Mouse (Mus musculus): Measurements from ENCODE around the gene BC049715. TPM values are rescaled to one million over a fixed set of nuclear protein-coding genes. Genes with fewer than 3 reads are reported as not detected.
"Not testable (repeated sequence)": the region's sequence is repeated elsewhere in the genome, so short reads cannot be mapped to it uniquely, and the experiment has no call there.

The BC049715 gene
- total RNA-seq, 2 experiments from 2014 or later = 2.3 to 2.8 TPM

DNA sequence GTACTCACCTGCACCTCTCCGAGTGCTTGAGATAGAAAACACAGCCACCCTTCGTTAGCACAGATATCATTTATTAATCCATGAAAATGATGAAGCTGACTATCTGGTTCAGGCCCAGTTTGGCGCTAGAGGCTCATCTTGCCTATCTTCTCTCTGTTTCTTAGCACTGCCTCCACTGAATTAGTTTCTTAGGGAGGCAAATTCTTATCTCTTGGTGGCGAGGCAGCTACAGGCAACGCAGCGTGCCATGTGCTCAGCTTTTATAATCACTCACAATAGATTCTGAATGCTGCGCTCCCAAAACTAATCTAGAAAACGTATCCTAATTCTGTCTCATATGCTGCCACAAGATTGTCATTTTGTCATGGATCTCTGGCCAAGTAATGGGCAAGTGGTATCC, 21.0 kb downstream of the BC049715 start:
- DNase-seq (ENCODE audit: low spot score in 2 of 2) = no peak

DNA sequence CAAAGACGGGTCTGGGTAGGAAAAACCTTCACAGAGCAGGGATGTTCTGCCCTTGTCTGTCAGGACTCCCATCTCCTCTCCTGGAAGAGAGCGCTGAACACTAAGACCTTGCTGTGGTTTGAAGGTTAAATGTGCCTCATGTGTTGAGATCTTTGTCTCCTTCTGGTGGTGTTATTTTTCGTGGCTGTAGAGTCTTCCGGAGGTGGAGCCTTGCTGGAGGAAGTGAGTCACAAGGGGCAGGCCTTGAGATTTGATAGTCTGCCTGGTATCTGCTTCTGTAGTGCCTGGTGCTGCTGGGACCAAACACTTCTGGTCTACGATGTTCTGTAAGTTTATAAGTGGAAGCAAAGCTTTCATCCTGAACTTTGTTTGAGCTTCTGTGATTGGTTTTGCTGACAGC, 21.5 kb downstream of the BC049715 start:
- DNase-seq (ENCODE audit: low spot score in 2 of 2) = no peak

DNA sequence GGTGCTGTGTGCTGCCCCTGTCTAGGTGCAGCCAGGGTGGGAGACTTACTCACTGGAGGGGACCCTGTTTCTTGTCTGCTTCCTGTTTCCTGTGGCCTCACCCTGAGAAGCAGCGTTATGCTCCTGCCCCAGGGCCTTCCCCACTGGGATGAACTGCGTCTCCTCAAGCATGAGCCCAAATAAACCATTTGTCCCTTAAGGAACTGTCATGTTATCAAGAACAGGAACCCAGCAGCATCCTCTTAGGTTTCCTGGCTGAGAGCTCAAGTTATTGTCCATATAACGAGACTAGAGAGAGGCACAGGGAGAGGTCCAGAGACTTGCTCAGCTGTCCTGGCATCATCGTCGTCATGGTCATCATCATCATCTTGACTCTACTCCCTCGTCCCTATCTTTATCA, 22.8 kb downstream of the BC049715 start:
- no peak for DNase-seq (ENCODE audit: low spot score in 2 of 2)

DNA sequence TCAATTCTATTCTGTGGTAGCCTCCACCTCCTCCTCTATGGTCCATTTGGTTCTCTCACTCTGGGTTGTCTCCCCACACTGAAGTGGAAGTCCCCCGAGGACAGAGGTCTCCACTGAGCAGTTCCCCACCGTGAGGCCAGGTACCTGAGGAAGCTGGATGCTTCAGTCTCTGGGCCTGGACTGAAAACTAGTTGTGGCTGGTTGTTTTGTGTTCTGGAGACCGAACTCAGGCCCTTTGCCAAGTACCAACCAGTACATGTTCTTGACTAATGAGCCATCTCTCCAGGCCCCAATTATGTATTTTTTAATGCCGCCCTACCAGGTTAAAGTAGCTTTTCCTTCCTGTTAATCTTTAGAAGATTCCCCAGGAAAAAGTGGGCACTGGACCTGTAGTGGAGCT, 24.9 kb downstream of the BC049715 start:
- DNase-seq (ENCODE audit: low spot score in 2 of 2) = no peak

DNA sequence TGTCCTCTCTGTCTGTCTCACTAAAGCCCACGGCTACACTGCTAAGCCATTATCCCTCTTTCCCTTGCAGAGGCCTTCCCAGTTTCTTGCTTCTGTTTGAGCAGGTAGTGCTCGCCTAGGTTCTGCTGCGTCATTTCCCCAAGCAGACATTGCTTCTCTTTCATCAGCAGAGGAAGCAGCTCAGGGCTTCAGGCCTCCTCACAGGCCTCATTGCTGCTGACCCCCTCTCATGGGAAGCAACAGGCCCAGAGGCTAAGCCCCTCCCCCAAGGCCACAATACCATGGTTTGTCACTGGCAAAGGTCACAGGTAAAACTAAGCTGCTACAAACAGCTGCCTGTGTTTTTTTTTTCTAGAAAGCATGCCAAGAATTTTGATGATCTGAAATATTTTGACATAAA, 25.3 kb downstream of the BC049715 start:
- DNase-seq (ENCODE audit: low spot score in 2 of 2) = no peak

DNA sequence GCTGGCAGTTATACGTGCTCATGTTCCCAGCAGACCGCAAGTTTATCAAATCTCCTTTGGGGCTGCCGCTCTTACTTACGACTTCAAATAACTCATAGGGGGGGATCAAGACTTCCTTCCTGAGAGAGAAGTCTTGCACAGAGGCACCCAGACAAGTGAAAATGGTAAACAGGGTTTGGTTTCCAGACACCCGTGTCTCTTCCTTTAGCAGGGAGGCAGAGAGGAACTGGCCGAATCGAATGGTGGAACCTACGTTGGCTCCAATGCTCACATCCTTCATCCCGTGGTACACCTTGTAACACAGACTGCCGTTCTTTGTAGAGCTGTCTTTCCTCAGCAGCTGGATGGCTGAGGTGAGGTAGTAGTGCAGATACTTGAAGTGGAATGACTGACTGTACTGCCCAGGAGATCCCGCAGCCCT, 26.9 kb downstream of the BC049715 start:
- no peak for DNase-seq (ENCODE audit: low spot score in 2 of 2)

DNA sequence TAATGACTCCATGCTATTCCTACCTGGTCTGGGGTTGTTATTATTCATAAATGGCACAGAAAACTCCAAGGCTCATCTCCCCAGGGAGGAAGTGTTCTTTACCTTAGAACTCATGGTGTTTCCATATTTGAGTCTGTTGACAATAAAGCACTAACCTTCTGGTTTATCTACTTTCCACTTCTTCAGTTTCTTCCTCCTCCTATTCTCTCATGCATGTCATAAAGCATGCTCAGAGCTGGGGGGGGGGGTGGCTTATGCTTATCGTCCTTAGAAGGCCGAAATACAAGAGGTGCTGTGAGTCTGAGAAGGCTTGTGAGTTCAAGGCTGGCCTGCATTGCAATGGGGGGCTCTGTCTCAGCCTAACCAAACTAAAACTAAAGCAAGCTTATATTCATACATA, 27.8 kb downstream of the BC049715 start:
- DNase-seq (ENCODE audit: low spot score in 2 of 2) = no peak

DNA sequence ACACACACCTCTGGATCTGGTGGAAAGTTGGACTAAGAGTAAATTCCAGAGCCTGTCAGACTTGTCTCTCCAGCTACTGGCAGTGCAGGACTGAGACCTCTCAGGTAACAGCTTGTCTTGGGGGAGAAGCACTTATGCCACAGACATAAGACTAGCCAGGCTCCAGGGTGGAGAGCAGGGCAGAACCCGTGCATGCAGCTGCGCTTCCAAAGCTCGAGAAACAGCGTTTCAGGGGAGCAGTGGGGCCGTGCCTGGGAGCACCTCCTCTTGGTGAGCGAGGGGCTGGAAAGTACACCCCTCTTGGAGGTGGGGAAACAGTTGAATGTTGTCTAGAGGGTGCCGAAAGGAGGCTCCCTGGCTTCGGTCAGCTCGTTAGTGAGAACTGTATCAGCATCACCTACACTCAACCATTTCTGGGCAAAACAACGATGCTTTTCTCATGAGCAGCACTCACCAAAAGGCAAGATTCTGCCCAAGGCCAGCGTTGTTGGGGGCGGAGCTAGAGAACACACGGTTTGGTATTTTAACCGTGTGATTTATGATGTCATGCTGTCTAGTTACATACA, 28.7 kb downstream of the BC049715 start:
- DNase-seq (ENCODE audit: low spot score in 2 of 2) = no peak

DNA sequence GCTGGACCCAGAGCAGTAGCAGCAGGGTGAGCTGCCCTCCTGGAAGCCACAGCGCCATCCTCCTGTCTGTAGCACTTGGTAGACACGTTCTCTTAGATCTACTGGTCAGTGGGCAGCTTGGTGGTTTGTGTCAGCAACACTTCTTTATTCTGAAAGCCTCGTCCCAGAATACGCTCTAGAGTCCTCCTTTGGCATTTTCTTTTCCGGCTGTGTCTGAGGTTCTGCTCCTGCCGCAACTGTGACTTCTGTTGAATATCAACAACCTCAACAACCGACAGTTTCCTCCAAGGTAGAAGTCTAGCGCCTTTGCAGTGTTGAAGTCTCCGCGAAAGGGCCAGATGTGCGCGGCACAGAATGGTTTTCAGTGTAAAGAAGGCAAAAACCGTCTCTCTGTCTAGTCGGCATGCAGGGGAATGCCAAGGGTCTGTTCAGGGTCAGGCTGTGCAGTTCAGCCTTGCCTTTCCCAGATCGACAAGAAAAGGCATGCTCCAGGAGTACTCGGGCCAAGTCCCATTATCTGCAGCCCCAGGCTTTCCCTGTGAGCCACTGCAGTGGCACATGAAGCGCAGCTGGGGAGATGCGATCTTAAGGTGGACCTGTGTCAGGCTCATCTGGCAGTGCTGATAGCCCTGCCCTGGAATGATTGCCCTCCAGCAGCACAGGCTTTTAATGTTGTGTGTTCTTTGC, 29.9 kb downstream of the BC049715 start, which contains the start of gene Art4:
Art4 (minus strand) TSS at position 548 of the 687 bp plus-strand sequence.
- DNase-seq (ENCODE audit: low spot score in 2 of 2) = no peak

DNA sequence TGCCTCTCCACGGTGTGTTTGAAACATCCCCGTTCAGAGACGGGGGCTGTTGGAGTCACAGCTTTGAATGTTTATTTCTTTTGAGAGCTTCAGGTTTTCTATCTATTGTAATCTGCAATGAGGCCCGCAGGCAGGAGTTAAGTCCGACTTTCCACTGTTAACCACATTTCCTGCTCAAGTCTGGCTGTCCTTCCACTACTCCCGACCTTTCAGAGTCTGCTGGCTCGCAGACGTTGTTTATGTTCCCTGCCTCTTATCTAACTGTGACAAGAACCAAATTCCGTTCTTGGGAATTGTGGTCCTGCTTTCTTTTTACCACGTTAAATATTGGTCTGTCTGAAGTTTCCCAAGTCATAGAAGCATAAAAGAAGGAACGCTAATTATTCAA, 30.4 kb downstream of the BC049715 start:
- no peak for DNase-seq (ENCODE audit: low spot score in 2 of 2)

DNA sequence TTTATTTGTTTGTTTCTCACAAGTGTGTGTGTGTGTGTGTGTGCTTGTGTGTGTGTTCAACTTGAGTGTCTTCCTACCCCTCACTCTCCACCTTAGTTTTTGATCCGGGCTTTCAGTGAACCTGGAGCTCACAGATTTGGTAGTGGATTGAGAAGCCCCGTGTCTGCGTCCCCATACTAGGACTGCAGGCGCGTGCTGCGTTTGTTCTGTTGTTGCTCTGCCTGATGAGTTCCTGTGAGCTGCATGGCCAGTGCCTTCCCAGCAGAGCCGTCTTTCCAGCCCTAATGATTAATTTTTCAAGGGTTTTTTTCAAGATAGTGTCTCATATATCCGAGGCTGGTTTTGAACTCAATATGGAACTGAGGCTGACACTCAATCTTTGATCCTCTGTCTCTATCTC, 31.0 kb downstream of the BC049715 start:
- DNase-seq (ENCODE audit: low spot score in 2 of 2) = no peak

DNA sequence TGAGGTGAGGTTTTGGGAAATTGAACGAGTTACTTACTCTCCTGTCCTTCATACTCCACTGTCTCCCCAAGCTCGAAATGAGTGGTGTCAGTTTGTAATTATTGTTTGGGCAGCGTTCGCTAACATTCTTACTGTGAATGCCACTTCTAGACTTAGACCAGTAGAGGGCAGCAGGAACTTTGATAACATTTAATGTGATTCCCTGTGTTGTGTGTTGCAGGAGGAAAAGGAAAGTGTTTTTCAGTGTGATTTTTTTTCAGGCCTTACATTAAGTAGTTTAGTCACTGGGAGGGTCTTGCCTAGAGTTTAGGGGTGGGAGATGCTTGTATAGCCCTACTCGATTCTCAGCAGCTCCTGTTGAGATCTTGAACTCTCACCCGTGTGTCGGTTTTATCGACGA, 33.6 kb downstream of the BC049715 start:
- DNase-seq (ENCODE audit: low spot score in 2 of 2) = peak in 1 of 2 experiments; percentile 24

DNA sequence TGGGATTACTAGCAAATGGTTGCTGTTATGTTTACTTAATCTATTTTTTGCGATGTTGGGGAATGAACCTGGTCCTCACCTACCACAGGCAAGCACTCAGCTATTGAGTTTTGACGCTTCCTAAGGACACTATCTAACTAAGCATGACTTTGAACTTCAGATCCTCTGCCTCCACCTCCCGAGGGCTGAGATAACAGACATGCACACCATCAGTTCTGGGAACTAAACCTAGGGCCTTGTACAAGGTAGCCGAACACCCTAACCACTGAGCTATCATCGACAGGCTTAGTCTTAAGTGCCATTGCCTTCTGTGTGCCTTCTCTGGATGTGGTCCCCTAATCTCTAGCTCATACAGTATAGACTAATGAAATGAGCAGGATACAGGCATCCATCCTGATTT, 37.9 kb downstream of the BC049715 start:
- no peak for DNase-seq (ENCODE audit: low spot score in 2 of 2)

DNA sequence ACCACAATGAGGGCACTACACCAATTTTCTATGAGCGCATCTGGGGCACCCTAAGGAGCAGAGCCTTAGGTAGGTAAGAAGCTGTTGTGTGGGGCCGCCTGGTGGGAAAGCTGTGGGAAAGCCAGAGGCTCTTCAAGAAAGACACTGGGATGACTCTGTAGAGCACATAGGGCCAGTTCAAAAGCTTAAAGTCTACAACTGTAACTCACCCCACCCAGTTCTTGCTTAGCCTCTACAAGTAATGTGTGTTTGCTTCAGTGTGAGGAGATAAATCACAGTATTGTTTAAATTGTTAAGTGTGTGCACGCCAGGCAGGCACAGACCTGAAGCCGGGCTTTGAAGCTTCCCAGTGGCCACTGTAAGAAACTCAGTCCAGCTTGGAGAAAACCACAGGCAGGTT, 38.7 kb downstream of the BC049715 start:
- no peak for DNase-seq (ENCODE audit: low spot score in 2 of 2)

DNA sequence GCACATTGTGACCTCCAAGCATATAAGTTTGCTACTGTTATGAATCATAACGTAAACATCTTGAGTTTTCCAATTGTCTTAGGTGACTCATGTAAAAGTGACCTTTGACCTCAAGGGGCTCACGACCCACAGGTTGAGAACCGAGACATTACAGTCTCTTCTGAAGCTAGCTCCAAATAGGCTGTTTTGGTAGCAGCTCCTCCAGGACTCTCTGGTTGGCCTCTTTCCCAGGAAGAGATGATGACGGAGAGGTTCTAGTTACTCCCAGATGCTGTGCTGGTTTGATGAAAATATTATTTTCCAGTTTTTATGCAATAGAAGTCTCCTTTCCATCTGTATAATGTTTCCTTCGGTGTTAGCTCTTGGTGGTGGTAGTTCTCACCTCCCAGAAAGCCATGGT, 41.5 kb downstream of the BC049715 start:
- no peak for DNase-seq (ENCODE audit: low spot score in 2 of 2)

DNA sequence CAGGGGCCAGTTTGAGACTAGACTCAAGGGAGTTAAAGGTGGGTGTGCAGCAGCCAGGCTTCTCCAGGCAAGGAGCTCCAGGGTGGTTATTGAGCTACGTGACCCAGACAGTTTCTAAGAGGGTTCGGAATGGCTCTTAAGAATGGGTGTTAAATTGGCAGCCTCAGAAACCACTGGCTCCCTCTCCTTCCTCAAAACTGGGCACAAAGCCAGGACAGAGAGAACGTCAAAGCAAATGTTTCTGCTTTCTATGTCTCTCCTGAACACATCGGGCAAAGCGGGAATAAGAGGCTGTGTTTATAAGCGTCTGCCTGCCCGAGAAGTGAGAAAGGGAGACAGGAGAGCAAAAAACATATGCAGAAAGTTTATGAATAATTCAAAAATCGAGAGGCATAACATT, 47.2 kb downstream of the BC049715 start:
- DNase-seq (ENCODE audit: low spot score in 2 of 2) = peak; percentile 30 to 38

DNA sequence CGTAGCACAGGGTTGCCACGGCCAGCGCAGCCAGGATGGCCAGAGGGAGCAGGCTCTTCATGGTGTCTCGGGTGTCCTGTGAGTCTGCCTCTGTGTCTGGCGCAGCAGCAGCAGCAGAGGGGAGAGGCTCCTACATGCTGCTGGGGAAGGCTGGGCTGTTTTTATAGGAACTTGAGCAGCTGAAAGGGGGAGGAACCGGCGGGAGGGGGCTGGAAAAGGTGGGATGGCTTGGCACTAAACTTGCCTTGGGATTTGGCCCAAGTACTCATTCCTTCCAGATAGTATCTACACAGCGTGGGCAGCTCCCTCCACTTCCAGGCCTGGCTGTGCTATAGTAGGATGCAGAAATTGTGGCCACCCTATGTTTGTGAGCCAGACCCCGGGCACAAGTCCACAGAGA, 48.2 kb downstream of the BC049715 start, which contains the start of gene Mgp:
Mgp (minus strand) TSS at position 154 of the 400 bp plus-strand sequence.
- peak; percentile 63 to 72 for DNase-seq (ENCODE audit: low spot score in 2 of 2)

DNA sequence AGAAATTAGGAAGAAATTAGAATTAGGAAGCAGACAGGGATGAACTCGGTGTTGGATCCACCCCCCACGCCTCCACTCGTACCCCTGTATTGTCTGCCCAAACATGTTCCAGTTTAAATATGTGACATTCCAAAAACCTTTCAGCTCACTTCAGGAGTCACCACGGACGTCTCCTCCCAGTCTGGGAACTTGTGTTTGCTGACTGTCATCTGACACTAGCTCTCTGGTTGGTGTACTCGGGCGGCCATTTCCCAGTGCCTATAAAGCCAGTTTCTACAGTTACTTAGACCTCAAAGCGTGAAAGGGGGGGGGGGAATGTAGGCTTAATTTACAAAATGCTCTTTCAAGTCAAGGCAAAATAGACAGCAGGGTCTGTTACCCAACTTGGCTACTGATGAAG, 54.3 kb downstream of the BC049715 start:
- DNase-seq (ENCODE audit: low spot score in 2 of 2) = no peak

DNA sequence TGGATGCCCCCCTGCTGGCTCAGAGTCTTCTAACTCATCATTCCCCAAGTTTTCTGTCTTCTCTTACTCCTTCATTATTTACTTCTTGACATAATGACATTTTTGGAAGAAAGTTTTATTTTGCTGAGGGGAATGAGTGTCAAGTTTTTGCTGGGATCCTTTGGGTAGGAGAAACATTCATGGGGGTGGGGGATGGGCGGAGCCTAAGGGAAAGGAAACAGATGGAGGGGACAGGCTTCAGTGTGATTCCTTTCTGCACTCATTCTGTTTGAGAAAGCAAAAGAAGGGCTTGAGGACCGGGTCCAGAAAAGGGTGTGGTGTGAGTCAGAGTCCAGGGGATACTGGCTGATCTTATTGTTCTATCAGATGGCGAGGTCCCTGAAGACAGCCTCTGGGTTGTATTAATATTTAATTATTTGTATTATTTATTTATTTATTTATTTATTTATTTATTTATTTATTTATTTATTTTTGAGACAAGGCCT, 56.0 kb downstream of the BC049715 start:
- no peak for DNase-seq (ENCODE audit: low spot score in 2 of 2)

DNA sequence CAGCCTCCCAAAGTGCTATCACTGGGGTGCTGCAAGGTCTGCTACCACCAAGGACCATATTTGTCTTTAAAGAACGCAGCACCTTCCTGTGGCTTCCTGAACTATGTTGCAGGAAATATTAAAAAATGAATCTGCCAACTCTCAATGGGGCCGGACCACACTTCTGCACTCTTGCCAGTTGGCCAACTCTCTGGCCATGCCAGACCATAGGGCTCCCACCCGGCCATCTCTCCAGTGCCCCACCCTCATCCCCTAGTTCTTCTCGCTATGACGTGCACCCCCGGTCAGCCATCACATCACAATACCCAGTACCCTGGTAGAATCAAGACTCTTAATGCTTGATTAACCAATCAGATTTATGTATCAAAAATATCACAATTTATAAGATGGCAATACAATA, 56.5 kb downstream of the BC049715 start:
- DNase-seq (ENCODE audit: low spot score in 2 of 2) = no peak

DNA sequence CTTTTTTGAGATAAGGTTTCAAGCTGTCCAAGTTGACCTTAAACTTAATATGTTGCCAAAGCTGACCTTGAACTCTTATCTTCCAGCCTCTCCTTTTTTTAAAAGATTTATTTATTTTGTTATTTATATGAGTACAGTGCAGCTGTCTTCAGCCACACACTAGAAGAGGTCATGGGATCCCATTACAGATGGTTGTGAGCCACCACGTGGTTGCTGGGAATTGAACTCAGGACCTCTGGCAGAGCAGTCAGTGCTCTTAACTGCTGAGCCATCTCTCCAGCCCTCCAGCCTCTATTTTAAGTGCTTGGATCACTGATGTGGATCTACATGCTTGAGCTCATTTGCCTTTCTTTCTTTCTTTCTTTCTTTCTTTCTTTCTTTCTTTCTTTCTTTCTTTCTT, 57.3 kb downstream of the BC049715 start:
- not testable (repeated sequence) for DNase-seq (ENCODE audit: low spot score in 2 of 2)

DNA sequence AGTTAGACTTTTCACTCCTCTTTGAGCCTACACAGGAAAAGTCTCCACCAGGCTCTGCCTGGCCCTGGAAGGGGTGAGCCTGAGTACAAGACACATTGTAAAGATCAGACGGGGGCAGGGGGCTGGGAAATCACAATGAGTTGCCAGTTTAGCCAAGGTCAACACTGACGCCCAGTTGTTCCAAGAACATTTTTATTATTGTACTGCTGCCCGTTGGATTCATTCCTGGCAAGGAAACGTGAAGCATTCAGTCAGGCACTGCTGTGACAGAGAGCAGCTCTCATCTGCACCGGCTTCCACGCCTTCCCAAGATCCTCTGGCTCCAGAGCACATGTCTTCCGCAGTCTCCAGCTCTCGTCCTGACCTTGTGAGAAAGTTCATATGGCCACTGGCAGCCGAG, 60.4 kb downstream of the BC049715 start:
- no peak for DNase-seq (ENCODE audit: low spot score in 2 of 2)

DNA sequence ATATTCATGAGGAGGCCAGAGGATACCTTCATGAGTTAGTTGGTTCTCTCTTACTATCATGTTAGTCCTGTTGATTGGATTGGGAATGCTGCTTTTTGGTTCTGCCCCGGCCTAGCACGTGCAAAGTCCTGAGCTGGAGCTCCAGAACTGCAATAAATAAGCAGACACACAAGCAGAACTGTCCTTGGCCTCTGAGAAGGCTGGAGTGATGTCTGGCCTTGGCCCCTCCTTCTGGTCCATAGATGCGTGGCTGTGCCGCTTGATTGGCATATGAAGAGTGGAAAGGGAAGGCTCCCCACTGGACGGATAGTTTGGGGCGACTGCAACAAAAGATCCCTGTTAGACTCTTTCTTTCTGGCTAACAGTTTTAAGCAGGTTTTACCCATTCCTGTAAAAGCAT, 61.6 kb downstream of the BC049715 start:
- no peak for DNase-seq (ENCODE audit: low spot score in 2 of 2)
